Mouse (Mus musculus): ENCODE data around the gene Wdr31.
A peak's percentile ranks its signal among the peaks of the same experiment; 100 is the strongest.

Gene Wdr31

GRCm38 (mm10) chr4:62406133-62406532, 64.6 kb downstream of the Wdr31 start:
- no peak for DNase-seq (ENCODE audit: extremely low read depth, insufficient read length, low spot score)

GRCm38 (mm10) chr4:62398956-62399355, 71.7 kb downstream of the Wdr31 start:
- peak; percentile 67 for DNase-seq (ENCODE audit: extremely low read depth, insufficient read length, low spot score)

Data from 3134 (cell line).